Comparison of ENCODE assay signal across 22 mouse cellular contexts in genomic region chr13:71653939-71654467, GRCm38 (mm10).
DNase-seq lines count a peak whose midpoint lies in the region; ATAC-seq lines count a peak whose summit lies in the region.
"Had no signal": no experiment of that assay in that cellular context is flagged by ENCODE, and none has a peak within 500 bp of the region (broad histone marks: within the 10 kb centered on the region; RNA-seq: fewer than 3 reads in every experiment).

No protein-coding gene starts in this region.

- DNase-seq in forebrain, embryonic 14.5 days (ENCODE audit: low spot score) = peak; percentile 10
- DNase-seq in neural tube, embryonic 10.5 days (ENCODE audit: extremely low spot score, low spot score) = no peak
- DNase-seq in spleen, adult 18-20 months = no peak
- DNase-seq in retina, postnatal 1 day = no peak
- DNase-seq: adrenal gland, postnatal 14 days; cerebellum, adult 11-12 months; cerebellum, postnatal 14 days; gastrocnemius, postnatal 36 days; kidney, adult 11 months; lung, adult 18-20 months; lung, postnatal 14 days; right cerebral cortex, adult 18-20 months; thymus, postnatal 14 days had no signal

- no peak overlapping the region for H3K4me2 ChIP-seq in forebrain, embryonic 14.5 days (ENCODE audit: low read length)
- no peak overlapping the region for H3K4me2 ChIP-seq in forebrain, embryonic 12.5 days
- H3K4me2 ChIP-seq in neural tube, embryonic 12.5 days (replicated peaks) = no peak overlapping the region
- H3K4me2 ChIP-seq in hindbrain, embryonic 15.5 days = no peak overlapping the region
- H3K4me2 ChIP-seq: forebrain, embryonic 13.5 days; heart, embryonic 15.5 days; liver, embryonic 11.5 days had no signal

- H3K36me3 ChIP-seq in forebrain, embryonic 14.5 days (ENCODE audit: control insufficient read depth, insufficient read depth, low read length) = no peaks in the 10 kb centered on the region
- H3K36me3 ChIP-seq in forebrain, embryonic 12.5 days (replicated peaks) = no peaks in the 10 kb centered on the region
- H3K36me3 ChIP-seq in neural tube, embryonic 12.5 days = no peaks in the 10 kb centered on the region
- H3K36me3 ChIP-seq in hindbrain, embryonic 15.5 days = no peaks in the 10 kb centered on the region
- H3K36me3 ChIP-seq: heart, embryonic 15.5 days had no signal

- ATAC-seq in forebrain, embryonic 14.5 days = no peak
- ATAC-seq in forebrain, embryonic 12.5 days (ENCODE audit: low FRiP score) = no peak
- ATAC-seq in neural tube, embryonic 12.5 days (ENCODE audit: low FRiP score, low read depth) = 0 out of 2 replicates have a peak, but pooled peaks have one; percentile 50
- ATAC-seq in hindbrain, embryonic 15.5 days (ENCODE audit: low FRiP score, low read depth) = no peak
- ATAC-seq: forebrain, embryonic 13.5 days had no signal

- H3K27me3 ChIP-seq in forebrain, embryonic 14.5 days (replicated peaks; ENCODE audit: control insufficient read depth, insufficient read depth, low read length) = no peaks in the 10 kb centered on the region
- H3K27me3 ChIP-seq in forebrain, embryonic 12.5 days = no peaks in the 10 kb centered on the region
- H3K27me3 ChIP-seq in neural tube, embryonic 12.5 days (replicated peaks) = no peaks in the 10 kb centered on the region
- H3K27me3 ChIP-seq in hindbrain, embryonic 15.5 days = no peaks in the 10 kb centered on the region
- H3K27me3 ChIP-seq: forebrain, embryonic 13.5 days; heart, embryonic 15.5 days; megakaryocyte, embryonic 14.5 days had no signal

- no peak overlapping the region for H3K9ac ChIP-seq in forebrain, embryonic 14.5 days (ENCODE audit: low read length)
- H3K9ac ChIP-seq in forebrain, embryonic 12.5 days = no peak overlapping the region
- H3K9ac ChIP-seq in neural tube, embryonic 12.5 days = no peak overlapping the region
- H3K9ac ChIP-seq in hindbrain, embryonic 15.5 days = 0 out of 2 replicates have a peak overlapping the region, but pooled peaks have one; percentile 13
- H3K9ac ChIP-seq: forebrain, embryonic 13.5 days; heart, embryonic 15.5 days had no signal

- 0 out of 2 replicates have a peak, but pooled peaks cover 4% of the 10 kb centered on the region for H3K4me1 ChIP-seq in forebrain, embryonic 14.5 days (ENCODE audit: control insufficient read depth, insufficient read depth, low read length)
- H3K4me1 ChIP-seq in forebrain, embryonic 12.5 days = peaks cover 6% of the 10 kb centered on the region; the same call in 1 of the 2 replicates
- peaks cover 8% of the 10 kb centered on the region; the same call in 1 of the 2 replicates for H3K4me1 ChIP-seq in neural tube, embryonic 12.5 days
- H3K4me1 ChIP-seq in hindbrain, embryonic 15.5 days (replicated peaks) = peaks cover 10% of the 10 kb centered on the region
- H3K4me1 ChIP-seq: heart, embryonic 15.5 days; megakaryocyte, embryonic 14.5 days had no signal

- 69% methylated on average over 6 of the region's 6 CpGs for WGBS in forebrain, embryonic 14.5 days
- WGBS in forebrain, embryonic 12.5 days = 73% methylated on average over 6 of the region's 6 CpGs
- WGBS in neural tube, embryonic 12.5 days = 40% methylated on average over 6 of the region's 6 CpGs
- WGBS in hindbrain, embryonic 15.5 days = 27% methylated on average over 6 of the region's 6 CpGs

- H3K9me3 ChIP-seq in forebrain, embryonic 14.5 days (replicated peaks; ENCODE audit: control insufficient read depth, low read length) = no peaks in the 10 kb centered on the region
- no peaks in the 10 kb centered on the region for H3K9me3 ChIP-seq in forebrain, embryonic 12.5 days
- H3K9me3 ChIP-seq in neural tube, embryonic 12.5 days = no peaks in the 10 kb centered on the region
- H3K9me3 ChIP-seq in hindbrain, embryonic 15.5 days = no peaks in the 10 kb centered on the region
- H3K9me3 ChIP-seq: forebrain, embryonic 13.5 days; heart, embryonic 15.5 days had no signal

- no peak overlapping the region for H3K27ac ChIP-seq in forebrain, embryonic 14.5 days (ENCODE audit: low read depth, low read length)
- no peak overlapping the region for H3K27ac ChIP-seq in forebrain, embryonic 12.5 days
- no peak overlapping the region for H3K27ac ChIP-seq in neural tube, embryonic 12.5 days
- H3K27ac ChIP-seq in hindbrain, embryonic 15.5 days (replicated peaks) = no peak overlapping the region
- H3K27ac ChIP-seq: forebrain, embryonic 13.5 days; heart, embryonic 15.5 days; kidney, postnatal 0 days; layer of hippocampus, adult 2 months had no signal

- no peak overlapping the region for H3K4me3 ChIP-seq in forebrain, embryonic 14.5 days (ENCODE audit: low read depth, low read length)
- H3K4me3 ChIP-seq in forebrain, embryonic 12.5 days (replicated peaks) = no peak overlapping the region
- no peak overlapping the region for H3K4me3 ChIP-seq in neural tube, embryonic 12.5 days
- H3K4me3 ChIP-seq in hindbrain, embryonic 15.5 days = no peak overlapping the region
- H3K4me3 ChIP-seq: forebrain, embryonic 13.5 days; heart, embryonic 15.5 days; layer of hippocampus, adult 2 months; megakaryocyte, embryonic 14.5 days had no signal
